Mouse (Mus musculus): Measurements from ENCODE around the gene Hrk. TPM values are rescaled to one million over a fixed set of nuclear protein-coding genes. Genes with fewer than 3 reads are reported as not detected.

The Hrk gene
- polyA plus RNA-seq (2021; fragmentation: Nextera tagmentation): 2.1 and 2.5 TPM in 2 replicates
- long read RNA-seq, experiment 1, partial matches to known transcripts: 0 of 10 reads
- long read RNA-seq, experiment 1, other reads (novel, unspliced or antisense): 10 of 10 reads
- long read RNA-seq, experiment 2, full-length matches to known transcripts: 8 of 33 reads
- long read RNA-seq, experiment 2, partial matches to known transcripts: 12 of 33 reads
- long read RNA-seq, experiment 2, other reads (novel, unspliced or antisense): 13 of 33 reads

DNA sequence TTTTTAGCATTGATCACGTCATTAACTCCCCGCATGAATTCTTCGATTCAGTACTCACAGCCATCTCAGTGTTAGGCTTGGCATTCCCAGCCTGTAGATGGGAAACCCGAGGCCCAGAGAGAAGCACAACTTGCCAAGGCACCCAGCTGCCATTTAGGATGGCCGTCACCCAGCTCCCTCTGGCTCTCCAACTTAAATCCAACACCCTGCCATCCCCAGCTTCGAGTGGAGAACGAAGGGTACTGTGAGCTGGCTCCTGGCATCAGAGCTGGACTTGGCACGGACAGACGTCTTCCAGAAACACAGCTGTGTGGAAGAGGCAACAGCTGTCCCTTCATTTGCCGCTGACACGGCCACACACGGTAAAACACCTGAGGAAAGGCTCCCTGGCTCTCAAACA, at the start of gene Hrk:
Hrk (plus strand) TSS at position 68 of the 400 bp plus-strand sequence.

DNA sequence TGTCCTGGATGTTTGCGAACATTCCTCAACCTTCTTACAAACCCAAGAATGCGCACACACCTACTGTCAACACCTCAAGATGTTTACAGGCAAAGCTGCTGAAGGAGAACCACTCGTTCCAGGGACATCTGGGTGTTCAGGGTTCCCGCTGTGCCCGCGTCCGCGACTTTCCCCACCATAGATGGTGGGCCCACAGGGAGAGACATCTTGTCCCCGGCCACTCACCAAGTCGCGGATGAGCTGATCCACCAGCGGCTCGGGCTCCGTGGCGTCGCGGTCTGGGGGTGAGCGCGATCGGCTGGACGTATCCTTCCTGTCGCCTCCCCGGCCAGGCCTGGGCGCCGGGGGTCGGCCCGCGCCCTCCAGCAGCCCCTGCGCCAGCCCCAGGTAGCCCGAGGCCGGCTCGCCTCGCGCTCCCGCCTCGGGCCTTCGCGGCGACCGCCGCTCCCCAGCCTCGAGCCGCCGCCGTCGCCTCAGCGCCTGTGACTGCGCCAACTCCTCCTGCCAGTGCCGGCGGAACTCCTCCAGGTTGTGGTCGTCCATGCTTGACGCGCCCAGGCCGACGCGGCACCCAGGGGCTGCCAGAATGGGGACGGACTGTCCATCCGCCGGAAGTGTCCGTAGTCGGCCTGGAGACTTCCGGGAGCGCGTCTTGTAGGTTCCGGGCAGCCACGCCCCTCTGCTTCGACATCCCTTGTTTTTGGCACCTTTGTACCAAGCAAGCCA, 9.4 kb upstream of the Hrk start, which contains the start of gene Fbxw8:
Fbxw8 (minus strand) TSS at position 626 of the 726 bp plus-strand sequence.

Other genes starting within 250 kb of the Hrk start
- gene Fbxo21, start 187.9 kb upstream of the Hrk start, polyA plus RNA-seq (2021; fragmentation: Nextera tagmentation): 57.4 and 61.8 TPM in 2 replicates
- 237 and 271 TPM in 2 replicates for gene Tesc, start 136.9 kb upstream of the Hrk start, polyA plus RNA-seq (2021; fragmentation: Nextera tagmentation)
- gene Fbxw8, start 9.2 kb upstream of the Hrk start, polyA plus RNA-seq (2021; fragmentation: Nextera tagmentation): 2.8 and 3.0 TPM in 2 replicates
- 16.4 and 21.1 TPM in 2 replicates for gene Rnft2, start 80.5 kb downstream of the Hrk start, polyA plus RNA-seq (2021; fragmentation: Nextera tagmentation)
- gene 2410131K14Rik, start 80.6 kb downstream of the Hrk start, polyA plus RNA-seq (2021; fragmentation: Nextera tagmentation): 4.4 and 4.5 TPM in 2 replicates